Mouse (Mus musculus) myocyte (in vitro differentiated cells): ENCODE results near the gene Spcs3. TPM values are rescaled to one million over a fixed set of nuclear protein-coding genes. Genes with fewer than 3 reads are reported as not detected.

ENCODE experiments used
- H3K27me3 ChIP-seq: one replicate; pipeline ENCODE4 v1.6.1; 2011; ENCODE audit not compliant: control insufficient read depth, insufficient read depth, insufficient read length
- H3K36me3 ChIP-seq: one replicate; pipeline ENCODE4 v1.6.1; 2011; ENCODE audit not compliant: control insufficient read depth, insufficient read depth
- H3K4me2 ChIP-seq: one replicate; pipeline ENCODE4 v1.6.1; 2011; ENCODE audit warnings: low read depth, control low read depth
- H3K4me3 ChIP-seq: one replicate; pipeline ENCODE4 v1.5.1; 2011; ENCODE audit warnings: mild to moderate bottlenecking, control low read depth, moderate library complexity
- H3K79me2 ChIP-seq: one replicate; pipeline ENCODE4 v1.6.1; 2011; ENCODE audit not compliant: control insufficient read depth, insufficient read depth
- H3ac ChIP-seq: one replicate; pipeline ENCODE4 v1.6.1; 2011; ENCODE audit not compliant: control insufficient read depth, insufficient read length
- CEBPB ChIP-seq: IDR thresholded peaks from 2 replicates; pipeline ENCODE4 v1.6.1; 2011; ENCODE audit warnings: mild to moderate bottlenecking, moderate library complexity; ENCODE audit not compliant: poor library complexity, insufficient read depth, severe bottlenecking
- E2F4 ChIP-seq: IDR thresholded peaks from one replicate; pipeline ENCODE4 v1.6.1; 2011; ENCODE audit warnings: mild to moderate bottlenecking, control low read depth, moderate library complexity; ENCODE audit not compliant: insufficient read depth
- MAX ChIP-seq: IDR thresholded peaks from one replicate; pipeline ENCODE4 v1.6.1; 2011; ENCODE audit warnings: low read depth, mild to moderate bottlenecking, control low read depth
- MYOD1 ChIP-seq, 3 experiments: IDR thresholded peaks; one replicate each; pipeline ENCODE4 v1.6.1; 2011; ENCODE audit warnings: control low read depth in 2 of 3, low read depth in 2 of 3, mild to moderate bottlenecking in 2 of 3, moderate library complexity in 1 of 3; ENCODE audit not compliant: insufficient read length in 2 of 3, control insufficient read depth in 1 of 3
- MYOG ChIP-seq, 3 experiments: IDR thresholded peaks; one replicate each; pipeline ENCODE4 v1.6.1; 2011; ENCODE audit warnings: control low read depth in 2 of 3, low read depth in 2 of 3, mild to moderate bottlenecking in 2 of 3; ENCODE audit not compliant: insufficient read length in 2 of 3, control insufficient read depth in 1 of 3, insufficient read depth in 1 of 3
- POLR2A ChIP-seq: IDR thresholded peaks from one replicate; pipeline ENCODE4 v1.6.1; 2011; ENCODE audit warnings: low read depth, mild to moderate bottlenecking, control low read depth, moderate library complexity; ENCODE audit not compliant: insufficient read length
- POLR2AphosphoS2 ChIP-seq: IDR thresholded peaks from one replicate; pipeline ENCODE4 v1.6.1; 2011; ENCODE audit warnings: low read depth, control low read depth; ENCODE audit not compliant: insufficient read length
- REST ChIP-seq: IDR thresholded peaks from one replicate; pipeline ENCODE4 v1.6.1; 2011; ENCODE audit warnings: mild to moderate bottlenecking, control low read depth, moderate library complexity; ENCODE audit not compliant: insufficient read depth, insufficient read length
- SRF ChIP-seq: IDR thresholded peaks from one replicate; pipeline ENCODE4 v1.6.1; 2011; ENCODE audit warnings: low read depth; ENCODE audit not compliant: control insufficient read depth, insufficient read length
- TCF12 ChIP-seq: IDR thresholded peaks from one replicate; pipeline ENCODE4 v1.6.1; 2011; ENCODE audit warnings: mild to moderate bottlenecking, control low read depth; ENCODE audit not compliant: poor library complexity, insufficient read depth, severe bottlenecking
- TCF3 ChIP-seq: IDR thresholded peaks from one replicate; pipeline ENCODE4 v1.6.1; 2011; ENCODE audit warnings: low read depth, control low read depth; ENCODE audit not compliant: insufficient read length
- USF1 ChIP-seq: IDR thresholded peaks from one replicate; pipeline ENCODE4 v1.6.1; 2011; ENCODE audit warnings: low read depth, mild to moderate bottlenecking, control low read depth, moderate library complexity
- polyA plus RNA-seq: library from polyadenylated mRNA; unstranded; fragments of >200 nt; fragmentation: generic; extraction: Trizol; gene quantifications from one replicate; pipeline ENCODE4 v1.2.1, GENCODE M21; 2012; ENCODE audit warnings: missing spikeins

Spcs3 gene
- polyA plus RNA-seq, 1 experiment, result 18.3 TPM

DNA sequence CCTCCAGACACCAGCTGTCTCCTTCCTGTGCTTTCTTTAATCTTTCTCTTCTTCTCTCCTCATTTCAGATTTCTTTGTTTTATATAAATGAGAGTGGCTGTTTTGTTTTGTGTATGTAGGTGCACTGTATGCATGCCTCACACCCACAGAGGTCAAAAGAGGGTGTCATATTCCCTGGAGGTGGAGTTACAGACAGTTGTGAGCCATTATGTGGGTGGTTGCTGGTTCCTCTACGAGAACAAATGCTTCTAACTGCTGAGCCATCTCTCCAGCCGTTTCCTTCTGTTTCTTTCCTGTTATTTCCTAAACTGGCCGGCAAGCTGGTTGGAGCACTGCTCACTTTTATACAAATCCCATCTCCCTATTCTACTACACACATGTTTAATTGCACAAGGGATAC, 35.9 kb downstream of the Spcs3 start:
- Histone ChIP-seq H3K4me2 (peak overlapping the region; percentile 79), H3K27me3 (no peaks in the 10 kb centered on the region), H3ac (no peak overlapping the region), H3K36me3 (no peaks in the 10 kb centered on the region), H3K79me2 (no peaks in the 10 kb centered on the region), H3K4me3 (peak overlapping the region; percentile 4)
- no peak for TF ChIP-seq E2F4
- no peak for TF ChIP-seq POLR2AphosphoS2
- TF ChIP-seq SRF, result no peak
- TF ChIP-seq MYOG (IDR thresholded peaks at IDR 0.05; ENCODE audit: control insufficient read depth in 1 of 3, insufficient read depth in 1 of 3, insufficient read length in 2 of 3, low read depth in 2 of 3), result no peak
- no peak for TF ChIP-seq TCF3
- TF ChIP-seq REST, result no peak
- TF ChIP-seq POLR2A, result no peak
- no peak for TF ChIP-seq USF1
- TF ChIP-seq MYOD1 (IDR thresholded peaks at IDR 0.05; ENCODE audit: control insufficient read depth in 1 of 3, insufficient read length in 2 of 3, low read depth in 2 of 3), result no peak

DNA sequence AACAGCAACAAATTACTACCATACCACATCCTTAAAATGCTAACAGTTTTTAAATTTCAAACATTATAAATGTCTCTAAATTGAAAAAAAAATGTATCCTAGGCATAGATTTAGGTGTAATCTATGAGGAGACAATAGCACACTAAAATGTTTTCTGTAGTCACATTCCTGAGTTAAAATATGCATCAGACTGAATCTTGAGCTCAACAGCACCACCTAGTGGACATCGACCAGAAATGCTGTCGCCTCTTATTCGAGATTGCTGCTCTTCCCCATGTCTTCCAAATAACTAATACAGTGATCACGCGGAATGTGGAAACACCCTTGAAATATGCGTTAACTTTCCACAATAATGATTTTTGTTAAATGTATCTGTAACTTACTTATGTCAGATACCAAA, 36.7 kb downstream of the Spcs3 start:
- Histone ChIP-seq H3K27me3 (no peaks in the 10 kb centered on the region), H3K4me3 (peak overlapping the region; percentile 4), H3ac (no peak overlapping the region), H3K36me3 (no peaks in the 10 kb centered on the region), H3K4me2 (peak overlapping the region; percentile 79), H3K79me2 (no peaks in the 10 kb centered on the region)
- TF ChIP-seq E2F4, result no peak
- no peak for TF ChIP-seq POLR2A
- no peak for TF ChIP-seq REST
- no peak for TF ChIP-seq POLR2AphosphoS2
- no peak for TF ChIP-seq TCF3
- no peak for TF ChIP-seq MAX
- TF ChIP-seq MYOD1 (IDR thresholded peaks at IDR 0.05; ENCODE audit: control insufficient read depth in 1 of 3, insufficient read length in 2 of 3, low read depth in 2 of 3), result no peak

DNA sequence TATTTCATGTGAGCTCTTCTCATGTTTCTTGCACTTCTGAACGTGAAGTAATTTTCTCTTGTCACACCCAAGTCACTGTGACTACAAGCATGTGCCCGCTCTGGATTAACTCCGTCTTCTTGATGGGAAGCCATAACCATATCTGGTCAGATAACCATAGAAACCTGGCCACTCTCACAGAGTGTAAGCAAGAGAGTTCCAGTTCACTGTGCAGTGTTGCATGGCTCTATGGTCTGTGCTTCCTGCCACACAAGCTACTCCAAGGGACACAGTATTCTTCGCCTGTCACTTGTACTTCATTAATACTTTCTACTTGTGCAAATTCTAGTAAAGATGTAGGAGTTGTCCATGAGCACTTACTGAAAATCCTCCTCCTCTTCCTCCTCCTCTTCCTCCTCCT, 37.9 kb downstream of the Spcs3 start:
- H3ac ChIP-seq, result no peak overlapping the region
- TF ChIP-seq TCF3 (no peak), MYOD1 (IDR thresholded peaks at IDR 0.05; ENCODE audit: control insufficient read depth in 1 of 3, insufficient read length in 2 of 3, low read depth in 2 of 3) (no peak), MAX (no peak), MYOG (IDR thresholded peaks at IDR 0.05; ENCODE audit: control insufficient read depth in 1 of 3, insufficient read depth in 1 of 3, insufficient read length in 2 of 3, low read depth in 2 of 3) (no peak), TCF12 (no peak), SRF (no peak), USF1 (no peak), POLR2AphosphoS2 (no peak)
- H3K27me3 ChIP-seq, result no peaks in the 10 kb centered on the region
- no peak overlapping the region for H3K4me3 ChIP-seq
- no peaks in the 10 kb centered on the region for H3K79me2 ChIP-seq
- no peak overlapping the region for H3K4me2 ChIP-seq
- H3K36me3 ChIP-seq, result no peaks in the 10 kb centered on the region

DNA sequence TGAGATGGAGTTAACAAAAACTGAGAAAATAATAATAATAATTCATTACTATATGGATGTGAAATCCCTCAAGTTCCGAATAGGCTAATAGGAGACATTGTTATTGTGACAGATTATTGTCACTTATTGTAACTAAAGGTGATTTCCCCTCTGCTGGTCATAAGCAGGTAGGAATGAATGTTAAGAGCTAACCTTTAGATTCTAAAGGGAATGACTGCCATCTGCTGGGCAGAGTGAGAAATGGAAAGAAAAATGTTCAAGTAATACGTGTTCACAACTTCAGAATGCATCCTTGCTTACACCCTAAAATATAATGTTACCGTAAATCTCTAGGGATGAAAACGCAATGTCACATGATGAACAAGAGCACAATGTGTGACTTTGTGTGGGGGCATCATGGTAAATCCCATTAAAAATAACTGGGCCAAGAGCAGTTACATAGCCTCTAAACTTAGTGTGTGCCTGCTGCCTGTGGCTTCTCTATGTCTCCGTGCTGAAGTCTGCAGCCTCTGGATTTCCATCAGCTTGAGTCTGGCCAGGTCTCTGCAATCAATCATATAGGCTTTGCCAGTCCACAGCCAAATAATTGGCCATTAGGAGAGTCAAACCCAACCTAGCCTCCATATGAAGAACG, 38.6 kb downstream of the Spcs3 start:
- no peaks in the 10 kb centered on the region for H3K27me3 ChIP-seq
- no peaks in the 10 kb centered on the region for H3K36me3 ChIP-seq
- TF ChIP-seq CEBPB, result no peak
- no peak for TF ChIP-seq USF1
- no peak for TF ChIP-seq REST
- TF ChIP-seq POLR2A, result no peak
- no peak for TF ChIP-seq E2F4
- no peak for TF ChIP-seq SRF
- no peak for TF ChIP-seq MYOG (IDR thresholded peaks at IDR 0.05; ENCODE audit: control insufficient read depth in 1 of 3, insufficient read depth in 1 of 3, insufficient read length in 2 of 3, low read depth in 2 of 3)
- TF ChIP-seq MAX, result no peak
- TF ChIP-seq MYOD1 (IDR thresholded peaks at IDR 0.05; ENCODE audit: control insufficient read depth in 1 of 3, insufficient read length in 2 of 3, low read depth in 2 of 3), result no peak
- TF ChIP-seq POLR2AphosphoS2, result no peak
- TF ChIP-seq TCF12, result no peak
- TF ChIP-seq TCF3, result no peak
- no peak overlapping the region for H3ac ChIP-seq
- H3K4me2 ChIP-seq, result no peak overlapping the region
- H3K79me2 ChIP-seq, result no peaks in the 10 kb centered on the region
- no peak overlapping the region for H3K4me3 ChIP-seq

DNA sequence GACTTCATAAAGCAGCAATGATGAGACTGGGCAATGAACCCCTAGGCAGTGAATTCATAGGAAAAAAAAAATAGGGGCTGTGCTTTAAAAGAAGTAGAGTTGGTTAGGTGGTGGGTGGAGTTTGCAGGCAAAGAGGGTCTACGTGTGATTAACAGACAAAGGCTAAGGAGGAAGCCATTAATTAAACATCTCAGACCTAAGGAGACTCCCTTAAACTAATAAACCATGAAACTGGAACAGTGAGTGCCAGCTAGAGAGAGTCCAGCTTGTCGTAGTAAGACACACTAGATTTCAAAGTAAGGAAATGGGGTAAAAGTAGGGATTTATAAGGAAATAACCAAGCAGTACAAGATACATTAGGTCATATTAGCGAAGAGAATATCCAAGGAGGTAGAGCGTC, 41.4 kb downstream of the Spcs3 start:
- Histone ChIP-seq H3ac (no peak overlapping the region), H3K4me3 (no peak overlapping the region), H3K4me2 (no peak overlapping the region), H3K36me3 (no peaks in the 10 kb centered on the region), H3K27me3 (no peaks in the 10 kb centered on the region), H3K79me2 (no peaks in the 10 kb centered on the region)
- TF ChIP-seq TCF3 (no peak), REST (no peak), TCF12 (no peak), POLR2A (no peak), E2F4 (no peak)
